Mouse (Mus musculus): ENCODE data around the gene Capn10.

Gene Capn10

GRCm38 (mm10) chr1:92910925-92911720, 23.1 kb upstream of the Capn10 start:
- POLR2A ChIA-PET, result interaction anchor here in 2 of 4 experiments (0.9 to 7.6 kb wide), 9 partner anchors 8 to 40 kb away, joined by 3 to 69 read pairs (median 4); partner anchors contain the start of genes Capn10 (in 2 of the 2), Ankmy1 (in 1 of the 2) and Gpr35 (in 1 of the 2)

DNA sequence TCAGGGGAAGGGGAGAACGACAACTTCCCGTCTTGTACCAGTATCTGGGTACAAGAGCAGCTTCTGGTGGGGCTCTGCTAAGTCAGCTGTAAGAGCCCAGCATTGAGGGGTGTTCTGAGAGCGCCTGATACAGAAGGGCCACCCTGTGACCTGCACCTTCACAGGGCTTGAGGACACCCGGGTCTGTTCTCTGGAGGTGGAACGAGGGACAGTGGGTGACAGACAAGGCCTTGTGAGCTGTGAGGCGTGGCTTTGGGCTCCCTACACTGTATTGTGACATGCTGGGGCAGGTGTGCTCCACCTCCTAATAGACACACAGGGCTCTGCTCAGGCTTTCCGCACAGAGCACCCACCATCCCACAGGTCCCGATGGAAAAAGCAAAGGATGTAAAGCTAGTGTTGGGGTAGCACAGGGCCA, 22.4 kb upstream of the Capn10 start:
- POLR2A ChIA-PET, result interaction anchor here in 3 of 4 experiments (0.6 to 7.6 kb wide), 10 partner anchors 7 to 297 kb away, joined by 3 to 69 read pairs (median 4); partner anchors contain the start of genes Capn10 (in 2 of the 3), Ankmy1 (in 1 of the 3) and Gpr35 (in 1 of the 3)
- CTCF ChIA-PET, result interaction anchor here in 2 of 4 experiments (0.7 to 1.3 kb wide), 5 partner anchors 17 to 204 kb away, joined by 3 to 5 read pairs (median 4); no protein-coding TSS in a partner anchor

More at GRCm38 (mm10) chr1:92910925-92911720, 23.1 kb upstream of the Capn10 start:
- CTCF ChIA-PET, result interaction anchor here in 3 of 4 experiments (0.6 to 1.7 kb wide), 9 partner anchors 13 to 847 kb away, joined by 3 to 5 read pairs (median 4); partner anchors contain the start of genes Capn10 (in 1 of the 3) and Otos (in 1 of the 3)

DNA sequence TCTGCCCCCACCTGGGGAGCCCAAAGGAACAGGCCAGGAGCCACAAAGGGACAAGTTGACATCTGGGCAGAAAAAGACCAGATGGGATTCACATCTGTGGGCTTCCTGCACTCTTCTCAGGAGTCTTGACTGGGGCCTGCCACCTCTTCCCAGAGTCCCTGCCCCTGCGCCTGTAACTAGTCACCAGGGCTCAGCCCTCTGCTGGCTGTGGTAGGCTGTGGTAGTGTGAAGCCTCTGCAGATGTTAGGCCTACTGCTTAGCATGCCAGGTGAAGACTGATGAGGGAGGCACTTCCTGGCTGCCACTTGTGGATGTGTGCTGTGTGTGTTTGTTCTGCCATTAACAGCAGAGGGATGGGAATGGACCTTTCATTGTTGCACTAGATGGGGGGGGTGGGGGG, 21.9 kb upstream of the Capn10 start:
- ChIA-PET CTCF (interaction anchor here in 2 of 4 experiments (0.6 to 1.3 kb wide), 6 partner anchors 17 to 900 kb away, joined by 3 to 5 read pairs (median 4); no protein-coding TSS in a partner anchor), POLR2A (interaction anchor here in 3 of 4 experiments (0.6 to 7.6 kb wide), 14 partner anchors 7 to 1410 kb away, joined by 3 to 69 read pairs (median 4); partner anchors contain the start of genes Capn10 (in 2 of the 3), Ankmy1 (in 1 of the 3) and Gpr35 (in 1 of the 3))

- POLR2A ChIA-PET, result interaction anchor here in 2 of 4 experiments (0.6 to 1.8 kb wide), 4 partner anchors 11 to 125 kb away, joined by 3 to 6 read pairs (median 4); partner anchors contain the start of genes Ankmy1 (in 1 of the 2) and Capn10 (in 1 of the 2)
- CTCF ChIA-PET, result no interaction called here
These were observed 19.9 kb upstream of the Capn10 start for GRCm38 (mm10) chr1:92914239-92914638.

DNA sequence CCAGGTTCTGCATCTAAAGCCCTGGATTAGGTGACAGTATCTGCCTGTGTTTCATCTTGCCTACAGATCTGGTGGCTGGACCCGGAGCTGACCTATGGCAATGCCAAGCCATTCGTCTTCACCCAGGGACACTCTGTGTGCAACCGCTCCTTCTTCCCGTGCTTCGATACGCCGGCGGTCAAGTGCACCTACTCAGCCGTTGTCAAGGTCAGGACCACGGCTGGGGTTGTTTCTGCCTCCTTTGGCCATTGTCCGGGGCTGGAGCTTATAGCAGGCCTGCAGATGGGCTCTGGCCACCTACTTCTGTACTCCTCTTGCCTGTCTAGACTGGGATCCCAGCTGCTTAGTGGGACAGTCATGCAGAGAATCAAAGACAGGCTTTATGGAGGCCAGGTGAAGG, 19.2 kb upstream of the Capn10 start:
- ChIA-PET CTCF (interaction anchor here in 1 of 4 experiments (0.5 kb wide), 1 partner anchor 12 kb away, joined by 5 read pairs; no protein-coding TSS in a partner anchor), POLR2A (interaction anchor here in 3 of 4 experiments (0.6 to 1.8 kb wide), 4 partner anchors 8 to 281 kb away, joined by 3 to 4 read pairs (median 4); partner anchors contain the start of genes Ankmy1 (in 1 of the 3) and Dusp28 (in 1 of the 3))

GRCm38 (mm10) chr1:92916725-92917124, 17.5 kb upstream of the Capn10 start:
- POLR2A ChIA-PET, result interaction anchor here in 2 of 4 experiments (1.0 to 5.0 kb wide), 3 partner anchors 7 to 62 kb away, joined by 3 to 69 read pairs (median 6); partner anchors contain the start of genes Dusp28 (in 2 of the 2) and Rnpepl1 (in 1 of the 2)
- CTCF ChIA-PET, result interaction anchor here in 1 of 4 experiments (0.6 kb wide), 1 partner anchor 464 kb away, joined by 5 read pairs; no protein-coding TSS in a partner anchor

GRCm38 (mm10) chr1:92919151-92919550, 15.0 kb upstream of the Capn10 start:
- ChIA-PET CTCF (no interaction called here), POLR2A (interaction anchor here in 3 of 4 experiments (0.6 to 5.0 kb wide), 14 partner anchors 9 to 592 kb away, joined by 3 to 69 read pairs (median 4); partner anchors contain the start of genes Capn10 (in 2 of the 3), Ankmy1 (in 1 of the 3), Dusp28 (in 1 of the 3) and Farp2 (in 1 of the 3))

DNA sequence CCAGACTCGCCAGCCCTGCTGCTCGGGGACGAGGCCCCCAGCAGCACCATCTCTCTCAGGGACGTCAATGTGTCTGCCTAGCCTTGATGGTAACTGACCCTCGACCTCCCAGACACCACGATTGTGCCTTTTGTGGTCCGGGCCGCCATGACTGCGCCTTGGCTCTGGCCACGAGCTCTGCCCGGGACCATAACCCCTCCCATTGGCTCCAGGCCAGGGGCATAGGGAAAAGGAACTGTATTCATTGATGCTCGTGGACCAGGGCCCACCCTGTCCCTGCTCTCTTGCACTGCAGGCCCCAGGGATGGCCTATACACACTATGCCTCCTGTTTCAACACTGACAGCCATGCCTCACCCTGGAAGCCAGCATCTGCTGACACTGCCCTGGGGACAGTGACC, 14.4 kb upstream of the Capn10 start:
- ChIA-PET POLR2A (interaction anchor here in 3 of 4 experiments (0.6 to 5.0 kb wide), 15 partner anchors 9 to 592 kb away, joined by 3 to 69 read pairs (median 4); partner anchors contain the start of genes Capn10 (in 2 of the 3), Ankmy1 (in 1 of the 3), Dusp28 (in 1 of the 3) and Farp2 (in 1 of the 3)), CTCF (interaction anchor here in 1 of 4 experiments (1.6 kb wide), 1 partner anchor 223 kb away, joined by 3 read pairs; no protein-coding TSS in a partner anchor)

- ChIA-PET POLR2A (interaction anchor here in 3 of 4 experiments (0.8 to 5.0 kb wide), 14 partner anchors 8 to 489 kb away, joined by 3 to 69 read pairs (median 3); partner anchors contain the start of genes Capn10 (in 2 of the 3), Dusp28 (in 2 of the 3), Ankmy1 (in 1 of the 3) and Cops9 (in 1 of the 3)), CTCF (interaction anchor here in 2 of 4 experiments (0.5 to 1.6 kb wide), 2 partner anchors 224 to 1527 kb away, joined by 3 to 5 read pairs; no protein-coding TSS in a partner anchor)
These were observed 13.5 kb upstream of the Capn10 start for GRCm38 (mm10) chr1:92920474-92921200.

- ChIA-PET POLR2A (interaction anchor here in 3 of 4 experiments (0.8 to 5.0 kb wide), 8 partner anchors 8 to 280 kb away, joined by 3 to 69 read pairs (median 4); partner anchors contain the start of genes Dusp28 (in 2 of the 3), Capn10 (in 1 of the 3), Cops9 (in 1 of the 3) and Rnpepl1 (in 1 of the 3)), CTCF (interaction anchor here in 2 of 4 experiments (0.5 to 1.6 kb wide), 2 partner anchors 225 to 1528 kb away, joined by 3 to 5 read pairs; no protein-coding TSS in a partner anchor)
These were observed 12.7 kb upstream of the Capn10 start for GRCm38 (mm10) chr1:92921496-92921895.

DNA sequence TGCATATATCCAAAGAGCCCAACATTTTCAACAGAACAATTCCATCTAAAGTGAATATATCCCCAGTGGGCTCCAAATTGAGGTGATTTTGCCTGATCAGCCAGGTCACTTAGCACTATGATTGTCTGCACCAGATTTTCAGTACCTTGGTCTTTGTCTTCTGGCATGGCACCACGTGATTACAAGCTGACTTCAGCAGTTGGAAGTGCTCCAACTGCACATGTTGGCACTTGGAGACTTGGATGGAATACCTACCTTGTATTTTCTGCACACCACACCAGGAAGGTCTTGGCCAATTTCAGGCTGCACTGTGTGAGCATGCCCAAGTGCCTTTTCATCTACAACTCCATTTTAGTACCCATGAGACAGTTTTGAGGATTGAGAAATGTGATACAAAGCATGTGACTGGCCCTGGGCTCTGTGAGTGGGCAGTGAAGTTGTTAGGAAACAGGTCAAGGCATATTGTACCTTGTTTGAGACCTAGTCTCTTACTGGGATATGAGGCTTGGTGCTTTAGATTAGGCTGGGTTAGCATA, 3.9 kb upstream of the Capn10 start:
- POLR2A ChIA-PET, result interaction anchor here in 1 of 4 experiments (1.1 to 1.4 kb wide), 2 partner anchors 9 to 18 kb away, joined by 3 to 4 read pairs; no protein-coding TSS in a partner anchor
- CTCF ChIA-PET, result no interaction called here

- ChIA-PET CTCF (interaction anchor here in 3 of 4 experiments (0.6 to 2.9 kb wide), 4 partner anchors 26 to 118 kb away, joined by 3 to 15 read pairs (median 4); partner anchors contain the start of gene Dusp28 (in 1 of the 3)), POLR2A (interaction anchor here in 3 of 4 experiments (0.7 to 3.5 kb wide), 14 partner anchors 9 to 578 kb away, joined by 3 to 26 read pairs (median 4); partner anchors contain the start of genes Dusp28 (in 1 of the 3), Farp2 (in 1 of the 3), Gpr35 (in 1 of the 3) and Rnpepl1 (in 1 of the 3))
These were observed 565 bp upstream of the Capn10 start for GRCm38 (mm10) chr1:92933611-92934010.

DNA sequence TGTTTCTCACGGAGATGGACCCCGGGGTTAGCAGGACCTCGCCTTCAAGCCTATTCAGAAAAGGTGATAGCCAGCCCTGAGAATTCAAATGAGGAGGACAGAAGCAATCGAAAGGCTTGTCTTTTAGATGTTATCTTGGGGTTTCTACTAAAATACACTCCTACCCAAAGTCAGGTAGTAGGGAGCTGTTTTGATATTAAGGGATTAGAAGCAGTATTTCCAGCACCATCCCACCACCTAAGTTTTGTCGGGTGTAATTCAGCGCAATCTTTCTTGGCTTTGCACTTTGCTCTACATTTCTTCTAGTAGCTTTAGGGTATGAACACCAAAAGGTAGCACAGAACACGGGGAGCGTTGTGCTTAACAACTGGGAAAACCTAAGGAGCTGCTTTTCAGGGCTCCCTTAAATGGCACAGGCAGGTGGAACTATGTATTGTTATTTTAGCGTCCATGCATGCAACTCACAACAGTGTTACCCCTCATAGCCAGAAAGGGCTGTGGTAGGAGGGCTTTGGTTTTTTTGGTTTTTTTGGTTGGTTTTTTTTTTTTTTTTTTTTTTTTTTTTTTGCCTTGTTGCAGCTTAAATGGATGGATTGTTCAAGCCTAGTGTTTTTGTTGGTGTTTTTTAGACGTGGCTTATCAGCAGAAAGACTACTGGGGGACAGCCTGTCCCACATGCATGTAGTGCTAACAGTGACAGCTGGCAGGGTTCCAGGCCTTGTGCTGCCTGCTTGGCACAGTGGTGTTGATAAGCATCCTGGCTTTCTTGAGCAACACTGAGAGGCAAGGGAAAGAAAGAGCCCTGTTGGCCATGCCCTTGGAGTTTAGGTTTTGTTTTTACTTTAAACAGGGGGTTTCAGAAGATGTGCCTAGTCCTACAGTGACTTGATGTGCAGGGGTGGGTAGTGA, 1.1 kb downstream of the Capn10 start:
- ChIA-PET CTCF (interaction anchor here in 3 of 4 experiments (0.5 to 2.9 kb wide), 6 partner anchors 14 to 292 kb away, joined by 3 to 15 read pairs (median 4); partner anchors contain the start of genes Dusp28 (in 1 of the 3) and Rnpepl1 (in 1 of the 3)), POLR2A (interaction anchor here in 3 of 4 experiments (0.6 to 3.5 kb wide), 23 partner anchors 10 to 577 kb away, joined by 3 to 26 read pairs (median 4); partner anchors contain the start of genes Dusp28 (in 2 of the 3), Rnpepl1 (in 2 of the 3), Ankmy1 (in 1 of the 3) and Farp2 (in 1 of the 3))

DNA sequence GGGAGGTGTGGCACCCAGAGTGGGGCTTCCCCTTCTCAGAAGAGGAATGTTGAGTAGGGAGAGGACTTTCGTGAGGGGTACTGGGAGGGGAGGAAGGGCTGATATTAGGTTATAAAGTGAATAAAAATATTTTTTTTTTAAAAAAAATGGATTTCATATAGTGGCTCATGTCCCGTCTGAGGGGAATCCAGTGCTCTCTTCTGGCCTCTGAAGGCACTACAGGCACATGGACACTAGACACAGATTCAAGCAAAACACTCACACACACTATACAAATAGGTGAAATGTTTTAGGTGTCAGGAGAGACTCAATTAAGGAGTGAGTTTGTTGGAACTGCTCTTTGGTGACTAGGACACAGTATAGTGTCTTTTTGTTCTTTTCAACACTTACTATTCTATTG, 1.8 kb downstream of the Capn10 start:
- POLR2A ChIA-PET, result interaction anchor here in 2 of 4 experiments (0.6 to 1.5 kb wide), 2 partner anchors 16 to 537 kb away, joined by 3 to 4 read pairs; no protein-coding TSS in a partner anchor
- CTCF ChIA-PET, result interaction anchor here in 2 of 4 experiments (0.6 to 0.7 kb wide), 2 partner anchors 41 to 292 kb away, joined by 3 to 7 read pairs; no protein-coding TSS in a partner anchor

DNA sequence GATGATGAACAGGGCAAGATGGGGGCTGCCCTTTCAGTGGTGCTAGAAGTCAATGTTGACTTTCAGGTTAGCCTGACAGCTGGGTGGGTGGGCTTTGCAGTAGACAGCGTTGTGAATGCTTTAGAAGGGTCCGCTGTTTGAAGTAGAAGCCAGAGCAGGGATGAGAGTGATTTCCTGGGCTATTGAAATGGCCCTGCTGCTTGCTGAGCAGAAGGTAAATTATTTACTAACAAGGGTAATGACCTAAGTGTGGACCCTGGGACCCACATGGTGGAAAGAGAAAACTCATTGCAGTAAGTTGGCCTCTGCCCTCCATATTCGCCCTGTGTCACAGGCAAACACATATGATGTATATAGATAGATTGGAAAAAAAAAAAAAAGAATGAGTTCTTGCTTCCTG, 2.3 kb downstream of the Capn10 start:
- ChIA-PET POLR2A (interaction anchor here in 3 of 4 experiments (0.6 to 2.4 kb wide), 4 partner anchors 17 to 407 kb away, joined by 3 to 8 read pairs (median 3); partner anchors contain the start of gene Pask (in 1 of the 3)), CTCF (interaction anchor here in 2 of 4 experiments (0.6 to 0.7 kb wide), 3 partner anchors 41 to 518 kb away, joined by 3 to 5 read pairs (median 3); no protein-coding TSS in a partner anchor)

Measured in embryonic stem cell, embryonic (primary cell).